Mouse (Mus musculus) thymus, adult 2 months (tissue): Measurements from ENCODE around the gene Serpine3.

ENCODE experiments used
- CTCF ChIP-seq: fragments of 200-500 bp; IDR thresholded peaks from 2 replicates; pipeline ENCODE4 v1.5.1; 2012; ENCODE audit warnings: mild to moderate bottlenecking, control low read depth, low read length, moderate library complexity, borderline replicate concordance; ENCODE audit not compliant: control insufficient read depth, poor library complexity, insufficient read depth; ENCODE audit errors: extremely low read depth
- POLR2A ChIP-seq: fragments of 200-500 bp; IDR thresholded peaks from 2 replicates; pipeline ENCODE4 v1.6.1; 2012; ENCODE audit warnings: mild to moderate bottlenecking, low read length, control low read depth, moderate library complexity; ENCODE audit not compliant: control insufficient read depth, poor library complexity, insufficient read depth; ENCODE audit errors: extremely low read depth

DNA sequence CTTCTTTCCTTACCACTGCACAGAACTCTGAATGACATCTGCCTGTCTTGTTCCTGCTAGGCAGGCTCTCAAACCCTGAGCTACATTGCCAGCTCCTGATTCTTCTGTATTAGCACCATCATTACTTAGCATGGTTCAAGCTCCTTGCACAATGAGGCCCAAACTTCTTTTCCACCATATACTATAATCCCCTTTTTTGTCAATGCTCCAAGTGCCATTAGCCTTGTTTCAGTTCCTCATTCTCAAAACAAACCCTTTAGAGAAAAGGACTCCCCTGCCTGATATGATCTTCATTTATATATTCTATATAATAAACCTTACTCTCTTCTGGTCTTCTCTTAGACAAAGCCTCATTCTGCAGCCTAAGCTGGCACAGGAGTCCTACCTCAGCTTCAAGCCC, 61.1 kb downstream of the Serpine3 start:
- TF ChIP-seq POLR2A (no peak), CTCF (no peak)
